14 mouse cellular contexts compared by ENCODE assay signal in the genomic region with DNA sequence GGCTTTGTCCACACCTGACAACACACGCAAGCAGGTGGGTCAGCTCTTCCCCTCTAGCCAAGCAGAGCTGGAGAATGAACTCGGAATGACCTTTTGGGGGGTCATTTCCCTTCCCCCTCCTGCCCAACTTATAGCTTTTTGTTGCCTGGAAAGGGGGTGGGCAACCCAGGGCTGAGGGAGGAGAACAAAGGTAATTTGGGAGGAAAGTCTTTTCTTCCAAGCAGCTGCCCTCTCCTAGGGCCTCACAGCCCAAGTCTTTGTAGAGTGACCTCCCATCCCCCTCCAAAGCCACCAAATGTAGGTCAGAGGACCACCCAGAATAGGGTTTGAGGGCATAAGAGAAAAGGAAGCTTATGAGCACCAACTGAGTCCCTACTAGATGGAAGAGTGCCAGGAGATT. TPM values are rescaled to one million over a fixed set of nuclear protein-coding genes. Genes with fewer than 3 reads are reported as not detected.
DNase-seq lines count a peak whose midpoint lies in the region; ATAC-seq and TF ChIP-seq lines count a peak whose summit lies in the region.
"Had no signal": no experiment of that assay in that cellular context is flagged by ENCODE, and none has a peak within 500 bp of the region (broad histone marks: within the 10 kb centered on the region; RNA-seq: fewer than 3 reads in every experiment).

No protein-coding gene starts in this region.

- no peaks in the 10 kb centered on the region for H3K9me3 ChIP-seq in kidney, embryonic 14.5 days (ENCODE audit: control insufficient read depth, low read length)
- no peaks in the 10 kb centered on the region for H3K9me3 ChIP-seq in limb, embryonic 14.5 days (ENCODE audit: control insufficient read depth, low read length)
- H3K9me3 ChIP-seq: liver, embryonic 15.5 days had no signal

- 25% methylated on average over 2 of the region's 2 CpGs for WGBS in kidney, embryonic 14.5 days
- 31% methylated on average over 2 of the region's 2 CpGs for WGBS in limb, embryonic 14.5 days

- no peak for DNase-seq in kidney, adult 18-20 months
- peak; percentile 83 for DNase-seq in ES-CJ7 (ENCODE audit: low read depth, low spot score)
- peak; percentile 69 for DNase-seq in embryo, embryonic 11 days
- DNase-seq in limb, embryonic 14.5 days (ENCODE audit: low spot score), result no peak
- no peak for DNase-seq in left cerebral cortex, postnatal 36 days (ENCODE audit: low spot score in 2 of 2)
- no peak for DNase-seq in left cerebral cortex, adult 8-10 months (ENCODE audit: low spot score in 2 of 2)
- DNase-seq in left cerebral cortex, postnatal 10 days (ENCODE audit: extremely low spot score in 1 of 2, low spot score in 2 of 2), result no peak
- DNase-seq: cerebellum, adult 18-20 months; heart, adult 11 months; heart, postnatal 36 days; kidney, adult 8-10 months; thymus, adult 18-20 months had no signal

- no peak overlapping the region for H3K9ac ChIP-seq in kidney, embryonic 14.5 days (ENCODE audit: low read depth, low read length)
- H3K9ac ChIP-seq in limb, embryonic 14.5 days (ENCODE audit: low read depth, low read length, severe bottlenecking), result no peak overlapping the region
- H3K9ac ChIP-seq: liver, embryonic 15.5 days had no signal

- no peaks in the 10 kb centered on the region for H3K36me3 ChIP-seq in kidney, embryonic 14.5 days (ENCODE audit: control insufficient read depth, insufficient read depth, low read length)
- H3K36me3 ChIP-seq in limb, embryonic 14.5 days (ENCODE audit: control insufficient read depth, insufficient read depth, low read length), result no peaks in the 10 kb centered on the region
- H3K36me3 ChIP-seq: liver, embryonic 15.5 days had no signal

- TF ChIP-seq POLR2A in limb, embryonic 14.5 days (IDR thresholded peaks at IDR 0.05; ENCODE audit: borderline replicate concordance, extremely low read depth, insufficient read depth, insufficient read length), result no peak

- H3K4me1 ChIP-seq in kidney, embryonic 14.5 days (ENCODE audit: control insufficient read depth, insufficient read depth, low read length), result peaks cover 18% of the 10 kb centered on the region
- H3K4me1 ChIP-seq in limb, embryonic 14.5 days (ENCODE audit: control insufficient read depth, insufficient read depth, low read length), result peaks cover 36% of the 10 kb centered on the region

- intact Hi-C loops in left cerebral cortex, postnatal 36 days (cut with DNase I), result no loop called here
- intact Hi-C loops in left cerebral cortex, postnatal 10 days (cut with DNase I), result no loop called here

- no peak overlapping the region for H3K4me2 ChIP-seq in kidney, embryonic 14.5 days (replicated peaks; ENCODE audit: low read depth, low read length)
- H3K4me2 ChIP-seq in limb, embryonic 14.5 days (replicated peaks; ENCODE audit: low read depth, low read length, severe bottlenecking), result no peak overlapping the region
- H3K4me2 ChIP-seq: liver, embryonic 15.5 days had no signal

- peak overlapping the region; percentile 65 for H3K27ac ChIP-seq in kidney, embryonic 14.5 days (ENCODE audit: low read depth, low read length)
- H3K27ac ChIP-seq in limb, embryonic 14.5 days (replicated peaks; ENCODE audit: low read depth, low read length), result peak overlapping the region; percentile 81
- H3K27ac ChIP-seq: liver, embryonic 15.5 days had no signal

- no peak for ATAC-seq in kidney, embryonic 14.5 days (ENCODE audit: low FRiP score, low TSS enrichment)
- no peak for ATAC-seq in limb, embryonic 14.5 days (ENCODE audit: low FRiP score, low read depth)

- peaks cover 14% of the 10 kb centered on the region; the same call in 1 of the 2 replicates for H3K27me3 ChIP-seq in kidney, embryonic 14.5 days (ENCODE audit: control insufficient read depth, insufficient read depth, low read length)
- no peaks in the 10 kb centered on the region for H3K27me3 ChIP-seq in limb, embryonic 14.5 days (ENCODE audit: control insufficient read depth, insufficient read depth, low read length)

- H3K4me3 ChIP-seq in kidney, embryonic 14.5 days (ENCODE audit: low read length), result no peak overlapping the region
- H3K4me3 ChIP-seq in limb, embryonic 14.5 days (replicated peaks; ENCODE audit: low read length), result no peak overlapping the region
- H3K4me3 ChIP-seq: liver, embryonic 15.5 days had no signal

RNA-seq across cellular contexts. Expression of a gene that starts 34.9 kb away (rescaled TPM):
- polyA plus RNA-seq in kidney, embryonic 14.5 days (2014; fragmentation: Nextera tagmentation; extraction: Ambion mirVana), result 53.6 and 74.1 TPM in 2 replicates
- polyA plus RNA-seq in limb, embryonic 14.5 days (2012; rRNA removed), result 108 and 155 TPM in 2 replicates
- polyA plus RNA-seq in limb, embryonic 14.5 days (2014; fragmentation: Nextera tagmentation; extraction: Ambion mirVana), result 134 and 141 TPM in 2 replicates
- 100 to 1,000 TPM; 107 to 126 TPM for total RNA-seq in left cerebral cortex, postnatal 36 days (2021)
- 100 to 1,000 TPM in 1 of 4 experiments, 10 to 100 TPM in 3; 83.3 to 103 (median 92.3) TPM for total RNA-seq in left cerebral cortex, adult 8-10 months (2022)
- 10 to 100 TPM; 46.2 to 70.9 TPM for total RNA-seq in left cerebral cortex, postnatal 10 days (2021)

Comparison
In these comparisons a context has a peak if more than half of its experiments do, and no peak if none do; other contexts are left out.
1. DNase-seq: peak in ES-CJ7 (single experiment) and embryo, embryonic 11 days (single experiment); none in kidney, adult 18-20 months (single experiment), limb, embryonic 14.5 days (single experiment), left cerebral cortex, postnatal 36 days (0 of 2), left cerebral cortex, adult 8-10 months (0 of 2) and left cerebral cortex, postnatal 10 days (0 of 2).